Mouse (Mus musculus): ENCODE data around the gene Zfp280d. TPM values are rescaled to one million over a fixed set of nuclear protein-coding genes. Genes with fewer than 3 reads are reported as not detected.

The Zfp280d gene
- 1 to 10 TPM in 1 of 2 experiments, under 1 TPM in 1; 0.23 to 3.5 TPM for polyA plus RNA-seq (2012; fragmentation: generic; extraction: Trizol)

GRCm38 (mm10) chr9:72274677-72275076 lies at the start of gene Zfp280d:
Zfp280d (plus strand) TSS chr9:72274860.

Other genes with a start within 250 kb of the Zfp280d start
- 10 to 100 TPM in 1 of 2 experiments, 1 to 10 TPM in 1; 2.2 to 18.0 TPM for gene Tcf12, start 163.0 kb upstream of the Zfp280d start, polyA plus RNA-seq (2012; fragmentation: generic; extraction: Trizol)
- 1 to 10 TPM in 1 of 2 experiments, under 1 TPM in 1; 0.39 to 1.8 TPM for gene Mns1, start 163.2 kb downstream of the Zfp280d start, polyA plus RNA-seq (2012; fragmentation: generic; extraction: Trizol)
- 1 to 10 TPM in 1 of 2 experiments, under 1 TPM in 1; 0.63 to 3.1 TPM for gene Tex9, start 217.4 kb downstream of the Zfp280d start, polyA plus RNA-seq (2012; fragmentation: generic; extraction: Trizol)